Mouse (Mus musculus) neural tube, embryonic 11.5 days (tissue): Measurements from ENCODE around the gene Glis3. TPM values are rescaled to one million over a fixed set of nuclear protein-coding genes. Genes with fewer than 3 reads are reported as not detected.

Source experiments
- ATAC-seq: fragments of 200-750 bp; cut with Nextera tagmentation; 2 replicates; pipeline ENCODE4 v1.8.0; 2017; ENCODE audit warnings: moderate number of reproducible peaks, mild to moderate bottlenecking, moderate TSS enrichment, moderate library complexity; ENCODE audit not compliant: insufficient read depth, low FRiP score, low TSS enrichment
- DNase-seq: peaks from one replicate; pipeline ENCODE4 v3.0.0-alpha.2; 2015; ENCODE audit warnings: low spot score
- H3K27ac ChIP-seq: fragments of 300-500 bp; sonication (generic); 2 replicates; pipeline ENCODE4 v1.5.1; 2014; ENCODE audit warnings: low read depth, mild to moderate bottlenecking, low read length
- H3K27me3 ChIP-seq: fragments of 300-500 bp; sonication (generic); 2 replicates; pipeline ENCODE4 v1.6.1; 2014; ENCODE audit warnings: mild to moderate bottlenecking, low read length, mixed read lengths; ENCODE audit not compliant: control insufficient read depth, insufficient read depth
- H3K36me3 ChIP-seq: fragments of 300-500 bp; sonication (generic); 2 replicates; pipeline ENCODE4 v1.6.1; 2014; ENCODE audit warnings: mild to moderate bottlenecking, low read length, moderate library complexity, mixed read lengths; ENCODE audit not compliant: control insufficient read depth, insufficient read depth
- H3K4me1 ChIP-seq: fragments of 300-500 bp; sonication (generic); 2 replicates; pipeline ENCODE4 v1.6.1; 2014; ENCODE audit warnings: low read length, mixed read lengths; ENCODE audit not compliant: control insufficient read depth, insufficient read depth
- H3K4me2 ChIP-seq: fragments of 300-500 bp; sonication (generic); 2 replicates; pipeline ENCODE4 v1.6.1; 2014; ENCODE audit warnings: low read depth, mild to moderate bottlenecking, moderate library complexity
- H3K4me3 ChIP-seq: fragments of 300-500 bp; sonication (generic); 2 replicates; pipeline ENCODE4 v1.5.1; 2014; ENCODE audit warnings: low read depth, low read length
- H3K9ac ChIP-seq: fragments of 300-500 bp; sonication (generic); 2 replicates; pipeline ENCODE4 v1.6.1; 2014; ENCODE audit warnings: mild to moderate bottlenecking, low read length
- H3K9me3 ChIP-seq: fragments of 300-500 bp; sonication (generic); 2 replicates; pipeline ENCODE4 v1.6.1; 2016; ENCODE audit warnings: low read length; ENCODE audit not compliant: control insufficient read depth
- WGBS: fragments of 180-500 bp; shearing (Covaris S2); extraction: QIAGEN DNeasy Blood & Tissue Kit; methylation state at CpG from one replicate; pipeline ENCODE4 v1.1.7; 2014; 5-methylcytosine and 5-hydroxymethylcytosine counted together
- polyA plus RNA-seq: library from polyadenylated mRNA; unstranded; fragments of >200 nt; fragmentation: Nextera tagmentation; extraction: Ambion mirVana; gene quantifications from 2 replicates; pipeline ENCODE4 v1.2.1, GENCODE M21; 2014

The Glis3 gene
- polyA plus RNA-seq, 1 experiment from 2014 or later = 1.6 TPM

- 60% methylated on average over 10 of the region's 10 CpGs for WGBS
- DNase-seq (no peak), ATAC-seq (no peak)
- no peak overlapping the region for H3K4me3 ChIP-seq
- no peak overlapping the region for H3K27ac ChIP-seq
- H3K9ac ChIP-seq = no peak overlapping the region
- H3K36me3 ChIP-seq = no peaks in the 10 kb centered on the region
- no peaks in the 10 kb centered on the region for H3K27me3 ChIP-seq
- no peaks in the 10 kb centered on the region for H3K9me3 ChIP-seq
- no peak overlapping the region for H3K4me2 ChIP-seq
- no peaks in the 10 kb centered on the region for H3K4me1 ChIP-seq
Measured at GRCm38 (mm10) chr19:28663148-28663547, 16.7 kb downstream of the Glis3 start.

- 72% methylated on average over 8 of the region's 8 CpGs for WGBS
- Histone ChIP-seq H3K27ac (no peak overlapping the region), H3K27me3 (no peaks in the 10 kb centered on the region), H3K4me3 (no peak overlapping the region), H3K9ac (no peak overlapping the region), H3K4me2 (no peak overlapping the region), H3K4me1 (no peaks in the 10 kb centered on the region), H3K9me3 (no peaks in the 10 kb centered on the region), H3K36me3 (no peaks in the 10 kb centered on the region)
- no peak for DNase-seq
- no peak for ATAC-seq
Measured at GRCm38 (mm10) chr19:28662474-28662873, 17.4 kb downstream of the Glis3 start.

DNA sequence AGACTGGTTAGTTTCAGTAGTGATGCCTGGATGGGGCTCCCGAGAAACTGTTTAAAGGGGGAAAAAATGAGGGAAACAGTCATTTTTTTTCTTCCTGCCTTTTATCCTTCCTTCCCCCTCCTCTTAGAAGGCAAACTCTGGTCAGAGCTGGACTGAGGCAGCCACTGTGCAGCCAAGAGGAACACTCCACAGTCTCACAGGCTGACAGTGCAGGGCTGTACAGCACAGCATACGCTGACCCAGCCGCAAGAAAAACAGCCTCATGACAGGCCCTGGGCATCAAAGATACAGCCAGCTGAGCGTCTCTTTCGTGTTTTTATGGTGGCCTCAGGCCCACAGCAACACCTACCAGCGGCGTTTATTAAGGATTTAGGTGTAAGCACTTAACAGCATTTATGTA is 19.0 kb downstream of the Glis3 start:
- Histone ChIP-seq H3K27me3 (no peaks in the 10 kb centered on the region), H3K27ac (no peak overlapping the region), H3K9ac (no peak overlapping the region), H3K4me2 (no peak overlapping the region), H3K4me3 (no peak overlapping the region), H3K9me3 (no peaks in the 10 kb centered on the region), H3K4me1 (no peaks in the 10 kb centered on the region), H3K36me3 (no peaks in the 10 kb centered on the region)
- DNase-seq (no peak), ATAC-seq (no peak)
- 68% methylated on average over 7 of the region's 7 CpGs for WGBS

DNA sequence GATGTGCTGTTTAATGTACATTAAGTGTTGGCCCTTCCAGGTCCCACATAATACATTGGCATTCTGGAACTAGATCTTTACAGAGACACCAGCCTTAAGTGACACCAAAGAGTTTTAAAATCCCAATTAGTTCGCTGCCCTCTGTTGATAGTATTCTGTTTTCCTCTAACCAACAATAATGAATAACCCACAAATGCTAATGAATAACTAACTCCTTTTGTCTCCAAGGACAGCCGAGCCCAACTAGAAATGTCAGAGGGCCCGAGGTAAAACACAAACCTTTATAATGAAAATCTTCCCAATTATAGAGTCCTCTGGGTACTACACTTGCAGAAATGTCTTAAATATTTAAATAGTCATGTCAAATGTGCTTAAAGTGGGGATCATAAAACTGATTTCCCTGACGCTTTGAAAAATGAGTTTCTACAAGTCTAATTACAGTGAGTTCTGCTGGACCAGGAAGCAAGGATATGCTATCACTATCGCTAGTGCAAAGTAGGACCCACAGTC is 22.1 kb downstream of the Glis3 start:
- ATAC-seq (no peak), DNase-seq (no peak)
- H3K9me3 ChIP-seq = no peaks in the 10 kb centered on the region
- no peaks in the 10 kb centered on the region for H3K36me3 ChIP-seq
- no peaks in the 10 kb centered on the region for H3K4me1 ChIP-seq
- no peak overlapping the region for H3K4me2 ChIP-seq
- H3K27me3 ChIP-seq = no peaks in the 10 kb centered on the region
- H3K4me3 ChIP-seq = no peak overlapping the region
- H3K9ac ChIP-seq = no peak overlapping the region
- WGBS = 47% methylated on average over 5 of the region's 5 CpGs
- H3K27ac ChIP-seq = no peak overlapping the region

- Histone ChIP-seq H3K27ac (no peak overlapping the region), H3K4me1 (no peaks in the 10 kb centered on the region), H3K9ac (no peak overlapping the region), H3K36me3 (no peaks in the 10 kb centered on the region), H3K27me3 (no peaks in the 10 kb centered on the region), H3K4me3 (no peak overlapping the region), H3K4me2 (no peak overlapping the region), H3K9me3 (no peaks in the 10 kb centered on the region)
- ATAC-seq (no peak), DNase-seq (no peak)
- WGBS = 26% methylated on average over 6 of the region's 6 CpGs
Measured at GRCm38 (mm10) chr19:28656882-28657281, 23.0 kb downstream of the Glis3 start.

- Histone ChIP-seq H3K4me3 (no peak overlapping the region), H3K4me2 (no peak overlapping the region), H3K27ac (no peak overlapping the region), H3K4me1 (no peaks in the 10 kb centered on the region), H3K27me3 (no peaks in the 10 kb centered on the region), H3K36me3 (no peaks in the 10 kb centered on the region), H3K9me3 (no peaks in the 10 kb centered on the region), H3K9ac (no peak overlapping the region)
- DNase-seq (no peak), ATAC-seq (no peak)
- 83% methylated on average over 7 of the region's 7 CpGs for WGBS
Measured at GRCm38 (mm10) chr19:28655166-28655565, 24.7 kb downstream of the Glis3 start.

DNA sequence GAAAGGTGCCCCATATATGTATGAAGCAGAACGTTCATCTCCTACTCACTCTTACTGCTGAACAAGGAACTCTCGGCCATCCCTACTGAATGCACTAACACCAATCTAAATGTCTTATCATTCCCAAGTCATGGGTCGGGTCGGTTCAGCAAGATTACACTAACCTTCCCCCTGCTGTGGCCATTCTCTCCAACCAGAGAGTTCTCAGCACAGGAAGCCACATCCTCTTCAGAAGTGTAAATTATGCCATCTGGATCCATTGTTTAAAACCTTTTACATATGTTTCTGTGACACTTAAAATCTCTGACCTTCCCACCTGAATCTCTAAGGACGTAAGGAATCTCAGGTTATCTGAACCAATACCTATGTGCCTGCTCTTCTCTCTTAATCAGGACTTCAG is 29.0 kb downstream of the Glis3 start:
- DNase-seq (no peak), ATAC-seq (no peak)
- Histone ChIP-seq H3K4me1 (no peaks in the 10 kb centered on the region), H3K36me3 (no peaks in the 10 kb centered on the region), H3K27ac (no peak overlapping the region), H3K27me3 (no peaks in the 10 kb centered on the region), H3K9me3 (no peaks in the 10 kb centered on the region), H3K4me3 (no peak overlapping the region), H3K9ac (no peak overlapping the region), H3K4me2 (no peak overlapping the region)
- WGBS = 81% methylated on average over 5 of the region's 5 CpGs

DNA sequence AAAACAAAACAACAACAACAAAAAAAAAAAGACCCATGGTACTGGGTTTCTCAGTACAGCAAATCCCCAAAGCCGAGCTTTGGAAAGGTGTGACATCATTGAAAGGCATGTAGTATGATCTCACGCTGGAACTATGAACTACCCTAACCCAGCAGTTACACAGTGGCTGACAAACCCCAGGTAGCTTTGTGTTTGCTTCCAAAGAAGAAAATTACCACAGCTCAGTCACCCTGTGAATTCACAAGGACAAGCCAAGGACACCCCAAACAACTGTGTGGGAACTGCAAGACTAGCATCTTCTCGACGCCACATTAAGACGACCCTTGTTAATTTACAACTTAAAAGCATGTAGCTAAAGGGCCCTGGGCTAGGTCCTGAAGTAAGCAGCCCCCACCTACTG is 30.4 kb downstream of the Glis3 start:
- Histone ChIP-seq H3K4me2 (no peak overlapping the region), H3K27me3 (no peaks in the 10 kb centered on the region), H3K27ac (no peak overlapping the region), H3K9me3 (no peaks in the 10 kb centered on the region), H3K4me3 (no peak overlapping the region), H3K36me3 (no peaks in the 10 kb centered on the region), H3K9ac (no peak overlapping the region), H3K4me1 (no peaks in the 10 kb centered on the region)
- no peak for ATAC-seq
- WGBS = 62% methylated on average over 5 of the region's 5 CpGs
- no peak for DNase-seq

GRCm38 (mm10) chr19:28648881-28649280 is 31.0 kb downstream of the Glis3 start:
- ATAC-seq = no peak
- no peaks in the 10 kb centered on the region for H3K36me3 ChIP-seq
- no peaks in the 10 kb centered on the region for H3K27me3 ChIP-seq
- WGBS = 62% methylated on average over 4 of the region's 4 CpGs
- no peak for DNase-seq
- H3K4me2 ChIP-seq = no peak overlapping the region
- H3K4me1 ChIP-seq = no peaks in the 10 kb centered on the region
- H3K27ac ChIP-seq = no peak overlapping the region
- H3K4me3 ChIP-seq = no peak overlapping the region
- H3K9ac ChIP-seq = no peak overlapping the region
- H3K9me3 ChIP-seq = no peaks in the 10 kb centered on the region
